Mouse (Mus musculus): ENCODE measurements around the gene Gnl1. TPM values are rescaled to one million over a fixed set of nuclear protein-coding genes. Genes with fewer than 3 reads are reported as not detected.
A peak's percentile ranks its signal among the peaks of the same experiment; 100 is the strongest.
"Not testable (repeated sequence)": the region's sequence is repeated elsewhere in the genome, so short reads cannot be mapped to it uniquely, and the experiment has no call there.

Gnl1 gene
- polyA plus RNA-seq, 1 experiment from 2014 or later = 59.7 TPM

DNA sequence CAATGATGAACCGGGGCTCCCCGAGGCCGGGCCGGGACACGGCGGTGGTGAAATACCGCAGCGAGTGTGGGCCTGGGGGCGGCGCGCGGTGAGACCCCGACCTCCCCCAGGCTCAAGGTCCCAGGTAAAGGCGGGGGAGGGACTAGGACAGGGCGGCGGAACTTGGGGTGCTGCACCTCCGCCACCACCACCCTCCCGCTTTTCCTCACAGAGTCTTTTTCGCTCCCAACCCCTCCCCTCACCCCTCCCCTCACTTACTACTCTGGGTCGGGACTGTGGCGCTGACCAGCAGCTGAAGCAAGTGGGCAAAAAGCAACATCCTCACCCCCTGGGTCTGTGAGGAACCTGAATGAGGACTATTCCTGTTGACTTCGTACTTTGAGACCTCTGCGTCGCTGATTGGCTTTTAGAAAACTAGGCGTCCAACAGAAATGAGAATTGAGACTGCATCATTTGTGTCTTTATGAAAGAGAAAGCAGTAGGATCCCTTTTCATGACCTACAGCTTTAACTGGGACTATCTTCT is 52.8 kb downstream of the Gnl1 start, which contains the start of gene H2-T23:
TSS of gene H2-T23 (minus strand) at position 505 of the 525 bp plus-strand sequence.
- Histone ChIP-seq H3K27ac (replicated peaks) (peak within 1 kb of the TSS; percentile 73), H3K4me3 (peak within 1 kb of the TSS; percentile 61), H3K4me1 (peaks cover 15% of the 10 kb centered on the region)
- not testable (repeated sequence) for H3K36me3 ChIP-seq; H3K9me3 ChIP-seq (replicated peaks); H3K27me3 ChIP-seq (ENCODE audit: low read depth, poor library complexity, severe bottlenecking)
- 2% methylated on average over 25 of the region's 25 CpGs for WGBS
- DNase-seq (ENCODE audit: low spot score) = peak; percentile 48

DNA sequence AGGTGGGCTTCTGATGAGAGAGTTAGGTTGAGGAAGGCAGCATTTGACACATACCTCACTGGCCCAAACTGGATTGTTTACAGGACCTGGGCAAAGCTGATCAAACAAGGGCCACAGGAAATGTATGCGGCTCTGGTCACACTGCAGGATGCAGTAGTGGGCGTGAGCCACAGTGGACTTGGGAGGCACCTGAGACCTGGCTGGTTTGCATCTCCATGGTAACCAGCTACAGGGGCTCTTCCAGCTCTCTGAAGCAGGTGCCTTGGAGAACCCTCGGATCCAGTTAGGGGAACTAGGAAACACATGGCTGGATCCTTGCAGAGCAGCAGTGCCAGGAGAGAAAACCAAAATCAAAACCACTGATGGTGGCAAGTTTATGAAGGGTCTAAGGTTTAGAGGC is 54.9 kb downstream of the Gnl1 start:
- H3K27me3 ChIP-seq (ENCODE audit: low read depth, poor library complexity, severe bottlenecking); H3K27ac ChIP-seq (replicated peaks); DNase-seq (ENCODE audit: low spot score); H3K4me3 ChIP-seq; H3K36me3 ChIP-seq; H3K9me3 ChIP-seq (replicated peaks): not testable (repeated sequence)
- 71% methylated on average over 3 of the region's 3 CpGs for WGBS
- peaks cover 12% of the 10 kb centered on the region for H3K4me1 ChIP-seq

GRCm38 (mm10) chr17:36035010-36035638 is 55.5 kb downstream of the Gnl1 start:
- not testable (repeated sequence) for H3K4me3 ChIP-seq; H3K9me3 ChIP-seq (replicated peaks); H3K27ac ChIP-seq (replicated peaks); H3K27me3 ChIP-seq (ENCODE audit: low read depth, poor library complexity, severe bottlenecking); H3K36me3 ChIP-seq; DNase-seq (ENCODE audit: low spot score)
- H3K4me1 ChIP-seq = peaks cover 12% of the 10 kb centered on the region
- WGBS = 37% methylated on average over 3 of the region's 3 CpGs

DNA sequence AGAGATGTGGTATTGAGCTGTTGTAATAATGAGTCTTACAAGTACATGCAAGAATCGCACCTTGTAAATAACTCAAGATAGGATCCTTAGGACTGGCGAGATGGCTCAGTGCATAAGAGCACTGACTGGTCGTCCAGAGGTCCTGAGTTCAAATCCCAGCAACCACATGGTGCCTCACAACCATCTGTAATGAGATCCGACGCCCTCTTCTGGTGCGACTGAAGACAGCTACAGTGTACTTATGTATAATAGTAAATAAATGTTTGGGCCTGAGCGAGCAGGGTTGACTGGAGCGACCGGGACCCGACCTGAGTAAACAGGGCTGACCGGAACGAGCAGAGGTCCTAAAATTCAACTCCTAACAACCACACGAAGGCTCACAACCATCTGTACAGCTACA is 56.5 kb downstream of the Gnl1 start:
- WGBS = 91% methylated on average over 13 of the region's 13 CpGs
- DNase-seq (ENCODE audit: low spot score) = not testable (repeated sequence)

More for the DNA sequence above, 56.5 kb downstream of the Gnl1 start:
- H3K4me3 ChIP-seq; H3K9me3 ChIP-seq (replicated peaks); H3K27ac ChIP-seq (replicated peaks); H3K36me3 ChIP-seq; H3K27me3 ChIP-seq (ENCODE audit: low read depth, poor library complexity, severe bottlenecking): not testable (repeated sequence)
- peaks cover 11% of the 10 kb centered on the region for H3K4me1 ChIP-seq

MicroRNAs within 50 kb of the gene (microRNA counts, 519-probe panel; counts per million panel counts)
- microRNA mmu-miR-877 = not detected

Small RNAs within 50 kb of the gene (microRNA-seq; reads per million reads assigned to microRNA genes)
- gene Mir877 = 201 reads per million, percentile 59 among the genes with 10 or more reads in this experiment

Other genes starting within 250 kb of the Gnl1 start
- gene Ier3, start 158.2 kb upstream of the Gnl1 start, polyA plus RNA-seq (2016; fragmentation: Nextera tagmentation; extraction: Ambion mirVana) = 3.0 and 3.7 TPM in 2 replicates
- 54.8 and 59.3 TPM in 2 replicates for gene Flot1, start 156.6 kb upstream of the Gnl1 start, polyA plus RNA-seq (2016; fragmentation: Nextera tagmentation; extraction: Ambion mirVana)
- 1,574 and 1,617 TPM in 2 replicates for gene Tubb5, start 141.5 kb upstream of the Gnl1 start, polyA plus RNA-seq (2016; fragmentation: Nextera tagmentation; extraction: Ambion mirVana)
- gene Mdc1, start 138.3 kb upstream of the Gnl1 start, polyA plus RNA-seq (2016; fragmentation: Nextera tagmentation; extraction: Ambion mirVana) = 21.1 and 21.7 TPM in 2 replicates
- gene Nrm, start 118.5 kb upstream of the Gnl1 start, polyA plus RNA-seq (2016; fragmentation: Nextera tagmentation; extraction: Ambion mirVana) = 80.0 and 84.5 TPM in 2 replicates
- gene Ppp1r18, start 114.3 kb upstream of the Gnl1 start, polyA plus RNA-seq (2016; fragmentation: Nextera tagmentation; extraction: Ambion mirVana) = 21.8 and 27.6 TPM in 2 replicates
- gene Dhx16, start 100.0 kb upstream of the Gnl1 start, polyA plus RNA-seq (2016; fragmentation: Nextera tagmentation; extraction: Ambion mirVana) = 51.6 and 54.3 TPM in 2 replicates
- 29.0 and 29.6 TPM in 2 replicates for gene 2310061I04Rik, start 82.4 kb upstream of the Gnl1 start, polyA plus RNA-seq (2016; fragmentation: Nextera tagmentation; extraction: Ambion mirVana)
- gene Atat1, start 69.8 kb upstream of the Gnl1 start, polyA plus RNA-seq (2016; fragmentation: Nextera tagmentation; extraction: Ambion mirVana) = 124 and 178 TPM in 2 replicates
- gene Mrps18b, start 63.5 kb upstream of the Gnl1 start, polyA plus RNA-seq (2016; fragmentation: Nextera tagmentation; extraction: Ambion mirVana) = 72.2 and 92.6 TPM in 2 replicates
- gene Ppp1r10, start 63.4 kb upstream of the Gnl1 start, polyA plus RNA-seq (2016; fragmentation: Nextera tagmentation; extraction: Ambion mirVana) = 58.8 and 63.3 TPM in 2 replicates
- 117 and 121 TPM in 2 replicates for gene Abcf1, start 10.1 kb upstream of the Gnl1 start, polyA plus RNA-seq (2016; fragmentation: Nextera tagmentation; extraction: Ambion mirVana)
- 45.3 and 50.1 TPM in 2 replicates for gene Prr3, start 385 bp downstream of the Gnl1 start, polyA plus RNA-seq (2016; fragmentation: Nextera tagmentation; extraction: Ambion mirVana)
- 4.4 and 5.9 TPM in 2 replicates for gene H2-T24, start 40.7 kb downstream of the Gnl1 start, polyA plus RNA-seq (2016; fragmentation: Nextera tagmentation; extraction: Ambion mirVana)
- gene H2-T23, start 53.0 kb downstream of the Gnl1 start, polyA plus RNA-seq (2016; fragmentation: Nextera tagmentation; extraction: Ambion mirVana) = 3.5 and 4.9 TPM in 2 replicates
- gene H2-T22, start 62.9 kb downstream of the Gnl1 start, polyA plus RNA-seq (2016; fragmentation: Nextera tagmentation; extraction: Ambion mirVana) = 7.0 and 8.4 TPM in 2 replicates
- gene Gm6034, start 63.1 kb downstream of the Gnl1 start, polyA plus RNA-seq (2016; fragmentation: Nextera tagmentation; extraction: Ambion mirVana) = not detected in 2 replicates
- gene Gm11127, start 78.5 kb downstream of the Gnl1 start, polyA plus RNA-seq (2016; fragmentation: Nextera tagmentation; extraction: Ambion mirVana) = not detected in 2 replicates
- not detected in 2 replicates for gene Gm19684, start 141.8 kb downstream of the Gnl1 start, polyA plus RNA-seq (2016; fragmentation: Nextera tagmentation; extraction: Ambion mirVana)
- not detected in 2 replicates for gene Gm7030, start 149.6 kb downstream of the Gnl1 start, polyA plus RNA-seq (2016; fragmentation: Nextera tagmentation; extraction: Ambion mirVana)
- 0.22 TPM in 1 of 2 replicates, not detected in the other for gene Gm8909, start 188.7 kb downstream of the Gnl1 start, polyA plus RNA-seq (2016; fragmentation: Nextera tagmentation; extraction: Ambion mirVana)
- not detected in 2 replicates for gene H2-T3, start 210.4 kb downstream of the Gnl1 start, polyA plus RNA-seq (2016; fragmentation: Nextera tagmentation; extraction: Ambion mirVana)

All from midbrain, embryonic 10.5 days (tissue).